Mouse (Mus musculus) erythroblast, embryonic 14.5 days (primary cell): Measurements from ENCODE around the gene Dgkg.

Source experiments
- GATA1 ChIP-seq: IDR thresholded peaks from 2 replicates; pipeline ENCODE4 v1.6.1; 2012; ENCODE audit warnings: low read length, inconsistent platforms, mixed read lengths
- TAL1 ChIP-seq: IDR thresholded peaks from 3 replicates; pipeline ENCODE4 v1.6.1; 2012; ENCODE audit warnings: low read length, inconsistent platforms, mixed read lengths

- TF ChIP-seq TAL1 (no peak), GATA1 (no peak)
These were observed 111.9 kb downstream of the Dgkg start for GRCm38 (mm10) chr16:22545016-22545561.
